Mouse (Mus musculus) heart, adult 2 months (tissue): ENCODE results near the gene Cd164l2. TPM values are rescaled to one million over a fixed set of nuclear protein-coding genes. Genes with fewer than 3 reads are reported as not detected.

ENCODE experiments used
- DNase-seq, 2 experiments: peaks; one replicate each; pipeline ENCODE4 v3.0.0; 2021
- H3K27ac ChIP-seq: fragments of 200-600 bp; 2 replicates; pipeline ENCODE4 v1.8.1; 2022
- H3K27me3 ChIP-seq: fragments of 200-500 bp; 2 replicates; pipeline ENCODE4 v1.6.1; 2012; ENCODE audit warnings: mild to moderate bottlenecking, low read length, inconsistent platforms, mixed read lengths; ENCODE audit not compliant: control insufficient read depth, insufficient read depth
- H3K36me3 ChIP-seq: fragments of 200-500 bp; 2 replicates; pipeline ENCODE4 v1.6.1; 2012; ENCODE audit warnings: low read length, inconsistent platforms; ENCODE audit not compliant: control insufficient read depth, insufficient read depth
- H3K4me1 ChIP-seq: fragments of 200-500 bp; 2 replicates; pipeline ENCODE4 v1.6.1; 2011; ENCODE audit warnings: low read length; ENCODE audit not compliant: control insufficient read depth, insufficient read depth
- H3K4me3 ChIP-seq: fragments of 200-600 bp; 2 replicates; pipeline ENCODE4 v1.8.1; 2022
- H3K79me2 ChIP-seq: fragments of 200-500 bp; replicated peaks from 2 replicates; pipeline ENCODE4 v1.6.1; 2012; ENCODE audit warnings: mild to moderate bottlenecking, inconsistent platforms, low read length, moderate library complexity, mixed read lengths; ENCODE audit not compliant: control insufficient read depth, insufficient read depth
- H3K9ac ChIP-seq: fragments of 200-500 bp; 2 replicates; pipeline ENCODE4 v1.6.1; 2012; ENCODE audit warnings: low read depth, mild to moderate bottlenecking, control low read depth, inconsistent platforms, low read length, mixed read lengths
- CTCF ChIP-seq: fragments of 200-600 bp; IDR thresholded peaks from 2 replicates; pipeline ENCODE4 v1.8.1; 2022; ENCODE audit warnings: antibody characterized with exemption, mild to moderate bottlenecking, moderate library complexity
- EP300 ChIP-seq: fragments of 200-500 bp; IDR thresholded peaks from 2 replicates; pipeline ENCODE4 v1.6.1; 2011; ENCODE audit warnings: low read depth, low read length, control low read depth; ENCODE audit not compliant: insufficient read depth
- POLR2A ChIP-seq: fragments of 200-500 bp; IDR thresholded peaks from 2 replicates; pipeline ENCODE4 v1.6.1; 2011; ENCODE audit warnings: mild to moderate bottlenecking, low read depth, low read length, control low read depth; ENCODE audit not compliant: insufficient read depth
- WGBS: fragments of 180-500 bp; shearing (Covaris S2); methylation state at CpG from one replicate; pipeline ENCODE4 v1.1.7; 2018; 5-methylcytosine and 5-hydroxymethylcytosine counted together
- intact Hi-C: fragments of 180-260 bp; cut with DNase I; formaldehyde crosslinking; loops from one replicate; pipeline ENCODE4 v1.15.1; 2025
- polyA plus RNA-seq: library from polyadenylated mRNA; depleted of rRNA; stranded (reverse); fragments of >200 nt; gene quantifications from 2 replicates; pipeline ENCODE4 v1.2.3, GENCODE M21; 2012
- total RNA-seq, 2 experiments: library from RNA; stranded (reverse); gene quantifications; 2 replicates each; pipeline ENCODE4 v1.2.3; 2021

The Cd164l2 gene
- total and polyA plus RNA-seq, 3 experiments: 0.66 TPM; not detected in 2

DNA sequence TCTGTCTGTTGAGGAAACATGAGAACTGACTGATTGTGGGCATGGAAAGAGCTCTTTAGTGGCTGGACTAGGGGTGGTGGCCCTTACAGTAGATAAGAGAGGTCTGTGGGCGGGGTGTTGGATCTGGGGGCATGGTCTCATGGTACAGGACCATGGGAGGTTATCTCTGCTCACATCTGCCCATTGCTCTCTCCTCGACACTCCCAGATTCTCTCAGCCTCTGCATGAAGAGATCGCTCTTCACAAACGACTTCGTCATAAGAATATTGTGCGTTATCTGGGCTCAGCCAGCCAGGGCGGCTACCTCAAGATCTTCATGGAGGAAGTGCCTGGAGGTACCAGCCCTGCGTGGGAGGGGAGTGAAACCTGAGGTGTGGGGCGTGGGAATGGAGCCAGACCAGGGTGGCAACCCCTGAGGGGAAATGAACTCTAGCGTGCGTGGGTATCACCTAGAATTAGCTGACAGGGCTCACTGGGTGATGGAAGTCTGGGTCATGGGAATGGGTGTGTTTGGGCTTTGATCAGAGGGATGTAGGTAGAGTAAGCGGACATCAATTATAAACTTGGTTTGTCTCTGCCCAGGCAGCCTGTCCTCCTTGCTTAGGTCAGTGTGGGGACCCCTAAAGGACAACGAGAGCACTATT, 36.0 kb downstream of the Cd164l2 start:
- WGBS: 75% methylated on average over 13 of the region's 13 CpGs
- H3K4me1 ChIP-seq: peaks cover 4% of the 10 kb centered on the region
- intact Hi-C loops: no loop called here
- no peak overlapping the region for H3K9ac ChIP-seq
- H3K27me3 ChIP-seq: no peaks in the 10 kb centered on the region
- H3K27ac ChIP-seq: no peak overlapping the region
- TF ChIP-seq POLR2A (no peak), CTCF (no peak), EP300 (no peak)
- no peak for DNase-seq
- no peaks in the 10 kb centered on the region for H3K79me2 ChIP-seq
- no peak overlapping the region for H3K4me3 ChIP-seq
- no peaks in the 10 kb centered on the region for H3K36me3 ChIP-seq

DNA sequence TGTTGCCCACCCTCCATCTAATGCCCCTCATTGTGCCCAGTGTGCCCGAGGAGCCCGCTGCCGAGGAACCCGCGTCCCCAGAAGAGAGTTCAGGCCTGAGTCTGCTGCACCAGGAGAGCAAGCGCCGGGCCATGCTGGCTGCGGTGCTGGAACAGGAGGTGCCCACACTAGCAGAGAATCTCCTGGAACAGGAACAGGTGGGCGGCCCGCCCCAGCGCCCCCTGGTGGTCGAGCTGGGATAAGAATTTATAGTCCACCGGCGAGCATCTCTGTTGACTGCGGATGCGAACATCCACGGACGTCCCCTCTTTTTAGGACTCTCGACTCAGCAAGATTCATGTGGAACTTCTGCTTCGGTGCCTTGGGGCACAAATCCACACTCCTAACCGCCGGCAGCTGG, 38.7 kb downstream of the Cd164l2 start:
- Histone ChIP-seq H3K27me3 (no peaks in the 10 kb centered on the region), H3K79me2 (no peaks in the 10 kb centered on the region), H3K4me3 (no peak overlapping the region), H3K36me3 (no peaks in the 10 kb centered on the region), H3K9ac (no peak overlapping the region), H3K4me1 (no peaks in the 10 kb centered on the region; the same call in 1 of the 2 replicates), H3K27ac (no peak overlapping the region)
- 14% methylated on average over 22 of the region's 22 CpGs for WGBS
- no peak for TF ChIP-seq EP300
- TF ChIP-seq CTCF: peak; percentile 95; the same call in 1 of the 2 replicates
- no peak for TF ChIP-seq POLR2A
- DNase-seq: peak; percentile 83 to 91
- intact Hi-C loops: loop anchor here (1.0 to 2.0 kb wide), 2 partner anchors 17 to 42 kb away; no protein-coding TSS in a partner anchor

DNA sequence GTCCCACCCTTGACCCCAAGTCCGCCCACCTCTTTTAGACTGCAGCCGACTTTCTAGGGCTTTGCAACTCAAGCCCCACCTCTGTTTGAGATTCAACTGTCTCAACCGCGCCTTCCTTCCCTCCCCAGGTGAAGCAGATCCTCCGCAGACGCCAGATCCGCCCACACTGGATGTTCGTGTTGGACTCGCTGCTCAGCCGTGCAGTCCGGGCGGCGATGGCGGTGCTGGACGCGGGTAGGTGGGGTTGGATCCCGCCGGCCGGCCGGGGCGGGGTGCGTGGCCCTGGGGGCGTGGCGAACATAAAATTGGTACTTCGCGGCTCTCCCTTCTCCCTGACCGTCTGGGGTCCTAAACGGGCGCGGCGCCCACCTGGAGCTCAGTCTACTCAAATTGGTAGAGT, 39.3 kb downstream of the Cd164l2 start:
- intact Hi-C loops: loop anchor here (2.0 kb wide), 1 partner anchor 42 kb away; no protein-coding TSS in a partner anchor
- DNase-seq: no peak

DNA sequence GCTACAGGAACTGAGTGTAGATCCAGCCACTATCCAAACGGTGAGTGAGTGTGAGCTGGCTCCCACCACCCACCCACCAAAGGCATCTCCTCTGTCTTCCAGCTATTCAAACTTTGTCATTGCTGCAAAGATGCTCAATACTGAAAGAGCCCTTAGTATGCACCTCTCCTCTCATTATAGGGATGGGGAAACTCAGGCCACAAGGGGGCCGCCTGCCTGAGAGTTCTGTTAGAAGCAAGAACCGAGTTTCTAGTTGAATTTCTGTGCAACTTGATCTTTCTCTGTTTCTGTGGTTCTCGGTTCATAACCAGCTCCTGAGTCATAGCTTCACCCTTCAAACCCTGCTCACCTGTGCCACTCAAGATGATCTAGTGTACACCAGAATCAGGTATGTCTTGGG, 40.2 kb downstream of the Cd164l2 start:
- 74% methylated on average over 4 of the region's 4 CpGs for WGBS
- Histone ChIP-seq H3K36me3 (no peaks in the 10 kb centered on the region), H3K9ac (no peak overlapping the region), H3K27me3 (no peaks in the 10 kb centered on the region), H3K4me1 (no peaks in the 10 kb centered on the region; the same call in 1 of the 2 replicates), H3K79me2 (no peaks in the 10 kb centered on the region), H3K27ac (no peak overlapping the region), H3K4me3 (no peak overlapping the region)
- TF ChIP-seq EP300: no peak
- TF ChIP-seq CTCF: no peak
- TF ChIP-seq POLR2A: no peak
- intact Hi-C loops: no loop called here
- no peak for DNase-seq

More for the DNA sequence above, 39.3 kb downstream of the Cd164l2 start:
- Histone ChIP-seq H3K27ac (no peak overlapping the region), H3K27me3 (no peaks in the 10 kb centered on the region), H3K4me1 (no peaks in the 10 kb centered on the region; the same call in 1 of the 2 replicates), H3K79me2 (no peaks in the 10 kb centered on the region), H3K4me3 (no peak overlapping the region), H3K9ac (no peak overlapping the region), H3K36me3 (no peaks in the 10 kb centered on the region)
- 41% methylated on average over 31 of the region's 31 CpGs for WGBS
- no peak for TF ChIP-seq EP300
- TF ChIP-seq POLR2A: no peak
- no peak for TF ChIP-seq CTCF

DNA sequence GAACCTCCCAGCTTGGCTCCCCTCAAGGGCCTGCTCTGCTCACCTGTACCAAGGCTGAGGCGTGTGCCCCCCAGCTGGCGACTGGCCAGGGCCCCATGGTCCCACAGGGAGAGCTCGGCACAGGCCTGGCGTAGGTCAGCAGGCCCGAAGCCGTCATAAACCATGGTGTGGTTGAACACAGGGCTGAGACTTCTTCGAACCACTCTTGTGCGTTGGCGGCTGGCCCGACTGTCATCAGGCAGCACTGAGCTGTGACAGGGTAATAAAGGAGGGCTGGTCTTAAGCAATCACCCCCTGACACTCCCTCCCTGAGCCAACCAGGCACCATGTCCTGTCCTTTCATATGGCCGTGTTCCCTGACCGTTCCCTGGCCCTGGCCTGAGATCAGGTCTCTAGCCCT, 41.5 kb downstream of the Cd164l2 start:
- DNase-seq: no peak
- TF ChIP-seq EP300 (no peak), POLR2A (no peak), CTCF (no peak)
- no peaks in the 10 kb centered on the region; the same call in 1 of the 2 replicates for H3K4me1 ChIP-seq
- intact Hi-C loops: no loop called here
- H3K9ac ChIP-seq: no peak overlapping the region
- H3K36me3 ChIP-seq: no peaks in the 10 kb centered on the region
- 85% methylated on average over 12 of the region's 12 CpGs for WGBS
- no peaks in the 10 kb centered on the region for H3K79me2 ChIP-seq
- H3K27ac ChIP-seq: no peak overlapping the region
- H3K4me3 ChIP-seq: no peak overlapping the region
- no peaks in the 10 kb centered on the region for H3K27me3 ChIP-seq

DNA sequence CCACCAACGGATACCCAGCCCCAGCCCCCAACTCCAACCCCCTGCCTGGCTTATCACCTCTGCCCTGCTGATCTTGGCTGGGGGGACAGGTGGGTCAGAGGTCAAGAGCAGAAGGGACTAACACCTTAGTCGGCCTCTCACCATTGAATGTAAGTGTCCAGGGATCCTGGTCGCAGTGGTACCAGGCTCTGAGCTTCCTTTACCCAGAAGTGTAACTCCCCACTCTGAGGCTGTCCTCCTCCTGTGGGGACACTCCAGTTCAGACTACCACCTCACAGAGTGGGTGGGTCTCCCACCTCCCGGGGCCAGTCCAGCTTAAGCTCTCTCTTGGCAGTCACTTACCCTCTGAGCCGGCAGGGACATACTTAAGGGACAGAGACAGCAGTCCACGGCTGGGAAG, 43.5 kb downstream of the Cd164l2 start:
- intact Hi-C loops: no loop called here
- no peaks in the 10 kb centered on the region for H3K36me3 ChIP-seq
- H3K4me3 ChIP-seq: no peak overlapping the region
- no peaks in the 10 kb centered on the region; the same call in 1 of the 2 replicates for H3K4me1 ChIP-seq
- no peaks in the 10 kb centered on the region for H3K79me2 ChIP-seq
- TF ChIP-seq CTCF: no peak
- no peak for TF ChIP-seq EP300
- TF ChIP-seq POLR2A: no peak
- H3K9ac ChIP-seq: no peak overlapping the region
- H3K27ac ChIP-seq: no peak overlapping the region
- 57% methylated on average over 6 of the region's 6 CpGs for WGBS
- no peaks in the 10 kb centered on the region for H3K27me3 ChIP-seq
- DNase-seq: no peak
